Mouse (Mus musculus): ENCODE measurements around the gene Ifnab. TPM values are rescaled to one million over a fixed set of nuclear protein-coding genes. Genes with fewer than 3 reads are reported as not detected.

Ifnab gene
- total and polyA plus RNA-seq, 2 experiments from 2014 or later: not detected

- Histone ChIP-seq H3K4me2 (ENCODE audit: low read depth) (no peak overlapping the region), H3K9ac (no peak overlapping the region), H3K27ac (ENCODE audit: low read depth, low read length) (no peak overlapping the region), H3K4me3 (ENCODE audit: low read depth, low read length) (no peak overlapping the region), H3K36me3 (ENCODE audit: insufficient read depth) (no peaks in the 10 kb centered on the region), H3K4me1 (ENCODE audit: insufficient read depth) (no peaks in the 10 kb centered on the region), H3K9me3 (ENCODE audit: low read length) (no peaks in the 10 kb centered on the region), H3K27me3 (ENCODE audit: insufficient read depth, low read length) (no peaks in the 10 kb centered on the region)
- no peak for TF ChIP-seq CTCF (IDR thresholded peaks at IDR 0.05; ENCODE audit: low read depth)
- 89% methylated on average over 1 of the region's 1 CpGs for WGBS
- ATAC-seq (no peak), DNase-seq (no peak)
Observed at GRCm38 (mm10) chr4:88699301-88699700, 8.1 kb upstream of the Ifnab start.

GRCm38 (mm10) chr4:88698781-88699180 is 7.6 kb upstream of the Ifnab start:
- Histone ChIP-seq H3K4me3 (ENCODE audit: low read depth, low read length) (no peak overlapping the region), H3K9ac (no peak overlapping the region), H3K4me2 (ENCODE audit: low read depth) (no peak overlapping the region), H3K9me3 (ENCODE audit: low read length) (no peaks in the 10 kb centered on the region), H3K27ac (ENCODE audit: low read depth, low read length) (no peak overlapping the region), H3K36me3 (ENCODE audit: insufficient read depth) (no peaks in the 10 kb centered on the region), H3K4me1 (ENCODE audit: insufficient read depth) (no peaks in the 10 kb centered on the region), H3K27me3 (ENCODE audit: insufficient read depth, low read length) (no peaks in the 10 kb centered on the region)
- TF ChIP-seq CTCF (IDR thresholded peaks at IDR 0.05; ENCODE audit: low read depth): no peak
- no peak for DNase-seq
- 86% methylated on average over 5 of the region's 5 CpGs for WGBS
- no peak for ATAC-seq

GRCm38 (mm10) chr4:88697753-88698152 is 6.6 kb upstream of the Ifnab start:
- no peak overlapping the region for H3K4me2 ChIP-seq (ENCODE audit: low read depth)
- 86% methylated on average over 4 of the region's 4 CpGs for WGBS
- ATAC-seq: no peak

GRCm38 (mm10) chr4:88697108-88697507 is 5.9 kb upstream of the Ifnab start:
- DNase-seq (no peak), ATAC-seq (no peak)
- no peaks in the 10 kb centered on the region for H3K4me1 ChIP-seq (ENCODE audit: insufficient read depth)
- H3K27ac ChIP-seq (ENCODE audit: low read depth, low read length): no peak overlapping the region
- H3K4me3 ChIP-seq (ENCODE audit: low read depth, low read length): no peak overlapping the region
- H3K9ac ChIP-seq: no peak overlapping the region
- no peak for TF ChIP-seq CTCF (IDR thresholded peaks at IDR 0.05; ENCODE audit: low read depth)
- WGBS: 64% methylated on average over 6 of the region's 6 CpGs
- no peaks in the 10 kb centered on the region for H3K9me3 ChIP-seq (ENCODE audit: low read length)
- no peaks in the 10 kb centered on the region for H3K27me3 ChIP-seq (ENCODE audit: insufficient read depth, low read length)
- no peaks in the 10 kb centered on the region for H3K36me3 ChIP-seq (ENCODE audit: insufficient read depth)
- no peak overlapping the region for H3K4me2 ChIP-seq (ENCODE audit: low read depth)

More at GRCm38 (mm10) chr4:88697753-88698152, 6.6 kb upstream of the Ifnab start:
- Histone ChIP-seq H3K9ac (no peak overlapping the region), H3K4me1 (ENCODE audit: insufficient read depth) (no peaks in the 10 kb centered on the region), H3K27ac (ENCODE audit: low read depth, low read length) (no peak overlapping the region), H3K36me3 (ENCODE audit: insufficient read depth) (no peaks in the 10 kb centered on the region), H3K27me3 (ENCODE audit: insufficient read depth, low read length) (no peaks in the 10 kb centered on the region), H3K4me3 (ENCODE audit: low read depth, low read length) (no peak overlapping the region), H3K9me3 (ENCODE audit: low read length) (no peaks in the 10 kb centered on the region)
- TF ChIP-seq CTCF (IDR thresholded peaks at IDR 0.05; ENCODE audit: low read depth): no peak
- DNase-seq: no peak

DNA sequence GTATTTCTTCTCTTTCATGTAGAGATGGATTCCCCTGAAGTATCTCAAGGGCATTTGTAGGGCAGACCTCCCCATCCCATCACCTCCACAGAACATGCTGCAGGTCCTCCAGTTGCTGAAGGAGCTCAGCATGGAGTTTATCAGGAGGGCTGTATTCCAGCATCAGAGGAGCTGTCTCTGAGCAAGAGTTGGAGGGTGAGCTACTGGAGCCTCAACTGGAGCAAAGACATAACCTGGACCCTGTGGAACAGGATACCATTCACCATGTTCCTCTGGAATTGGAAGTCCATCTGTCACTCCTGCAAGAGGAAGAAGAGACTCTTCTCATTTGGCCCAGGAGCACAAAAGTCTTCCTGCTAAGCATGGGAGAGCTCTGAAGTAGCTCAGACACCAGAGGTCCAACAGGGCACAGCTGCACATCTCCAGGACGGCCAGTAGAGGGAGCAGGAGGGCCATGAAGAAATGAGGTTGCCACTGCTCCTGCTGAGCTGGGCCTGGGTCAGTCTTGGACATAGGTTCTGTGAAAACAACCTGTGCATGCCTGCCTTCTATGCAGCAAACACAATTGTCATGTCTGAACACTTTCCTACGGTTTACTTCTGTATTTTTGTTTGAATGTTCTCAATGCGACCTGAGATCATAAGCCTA is 5.2 kb upstream of the Ifnab start:
- 27% methylated on average over 3 of the region's 3 CpGs for WGBS
- DNase-seq: peak; percentile 82

DNA sequence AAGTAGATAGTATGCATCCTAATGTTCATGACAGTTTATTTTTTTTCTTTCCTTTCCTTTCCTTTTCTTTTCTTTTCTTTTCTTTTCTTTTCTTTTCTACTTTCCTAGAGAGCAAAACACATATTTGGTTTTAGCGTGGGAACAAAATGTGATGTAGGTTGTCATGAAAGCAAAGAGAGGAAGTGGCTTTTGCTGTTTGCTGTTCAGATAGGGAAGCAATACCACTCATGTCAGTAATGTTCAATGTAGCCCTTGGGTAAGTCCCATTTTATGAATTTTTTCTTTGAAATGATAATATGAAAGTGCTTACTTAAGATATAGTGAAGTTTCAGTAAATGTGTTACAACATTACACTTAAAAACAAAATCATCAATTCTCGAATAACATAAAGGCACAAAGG is 2.2 kb upstream of the Ifnab start:
- no peak overlapping the region for H3K4me3 ChIP-seq (ENCODE audit: low read depth, low read length)
- no peaks in the 10 kb centered on the region for H3K36me3 ChIP-seq (ENCODE audit: insufficient read depth)
- TF ChIP-seq CTCF (IDR thresholded peaks at IDR 0.05; ENCODE audit: low read depth): no peak
- no peak overlapping the region for H3K27ac ChIP-seq (ENCODE audit: low read depth, low read length)
- DNase-seq (no peak), ATAC-seq (no peak)
- no peaks in the 10 kb centered on the region for H3K4me1 ChIP-seq (ENCODE audit: insufficient read depth)
- H3K9me3 ChIP-seq (ENCODE audit: low read length): no peaks in the 10 kb centered on the region
- H3K9ac ChIP-seq: no peak overlapping the region
- 83% methylated on average over 2 of the region's 2 CpGs for WGBS
- no peaks in the 10 kb centered on the region for H3K27me3 ChIP-seq (ENCODE audit: insufficient read depth, low read length)
- no peak overlapping the region for H3K4me2 ChIP-seq (ENCODE audit: low read depth)

More for the DNA sequence above, 5.2 kb upstream of the Ifnab start:
- Histone ChIP-seq H3K27me3 (ENCODE audit: insufficient read depth, low read length) (no peaks in the 10 kb centered on the region), H3K4me1 (ENCODE audit: insufficient read depth) (no peaks in the 10 kb centered on the region), H3K27ac (ENCODE audit: low read depth, low read length) (no peak overlapping the region), H3K9ac (no peak overlapping the region), H3K9me3 (ENCODE audit: low read length) (no peaks in the 10 kb centered on the region), H3K36me3 (ENCODE audit: insufficient read depth) (no peaks in the 10 kb centered on the region), H3K4me3 (ENCODE audit: low read depth, low read length) (no peak overlapping the region), H3K4me2 (ENCODE audit: low read depth) (no peak overlapping the region)
- TF ChIP-seq CTCF (IDR thresholded peaks at IDR 0.05; ENCODE audit: low read depth): peak; percentile 98
- ATAC-seq: peak; percentile 78

- Histone ChIP-seq H3K27me3 (ENCODE audit: insufficient read depth, low read length) (no peaks in the 10 kb centered on the region), H3K4me1 (ENCODE audit: insufficient read depth) (no peaks in the 10 kb centered on the region), H3K4me2 (ENCODE audit: low read depth) (no peak overlapping the region), H3K27ac (ENCODE audit: low read depth, low read length) (no peak overlapping the region), H3K36me3 (ENCODE audit: insufficient read depth) (no peaks in the 10 kb centered on the region), H3K9me3 (ENCODE audit: low read length) (no peaks in the 10 kb centered on the region), H3K4me3 (ENCODE audit: low read depth, low read length) (no peak overlapping the region), H3K9ac (no peak overlapping the region)
- no peak for ATAC-seq
- no peak for DNase-seq
- no peak for TF ChIP-seq CTCF (IDR thresholded peaks at IDR 0.05; ENCODE audit: low read depth)
- WGBS: 89% methylated on average over 1 of the region's 1 CpGs
Observed at GRCm38 (mm10) chr4:88692537-88692936, 1.4 kb upstream of the Ifnab start.
